In the genomic region with DNA sequence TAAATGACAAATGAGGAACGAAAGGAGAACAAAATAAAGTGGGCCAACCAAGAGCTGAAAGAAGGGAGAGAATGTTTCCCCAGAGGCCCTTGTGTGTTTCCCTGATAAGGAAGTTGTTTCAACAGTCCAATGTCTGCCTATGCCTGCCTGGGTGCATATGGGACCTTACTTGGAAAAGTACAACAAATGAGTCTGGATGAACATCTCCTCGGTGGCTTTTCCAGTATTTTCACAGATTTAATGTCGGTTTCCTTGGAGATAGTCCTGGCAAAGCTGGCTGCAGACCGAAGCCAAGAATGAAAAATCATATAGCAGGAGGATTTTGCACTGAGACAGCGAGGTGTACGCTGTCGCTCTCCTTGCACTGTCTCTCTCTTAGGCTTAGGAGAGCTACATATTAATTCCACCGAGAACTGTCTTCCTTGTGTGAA, we compare ENCODE assay signal across 11 mouse cellular contexts. TPM values are rescaled to one million over a fixed set of nuclear protein-coding genes. Genes with fewer than 3 reads are reported as not detected.
A peak's percentile ranks its signal among the peaks of the same experiment; 100 is the strongest.
DNase-seq lines count a peak whose midpoint lies in the region; ATAC-seq and TF ChIP-seq lines count a peak whose summit lies in the region.
"Had no signal": no experiment of that assay in that cellular context is flagged by ENCODE, and none has a peak within 500 bp of the region (broad histone marks: within the 10 kb centered on the region; RNA-seq: fewer than 3 reads in every experiment).

No protein-coding gene starts in this region.

- intact Hi-C loops in heart, adult 2 months (cut with DNase I), result no loop called here

- no peaks in the 10 kb centered on the region for H3K36me3 ChIP-seq in heart, embryonic 14.5 days (ENCODE audit: control insufficient read depth, insufficient read depth, low read length)
- H3K36me3 ChIP-seq in heart, adult 2 months (ENCODE audit: control insufficient read depth, insufficient read depth, low read length), result no peaks in the 10 kb centered on the region; the same call in 1 of the 2 replicates
- no peaks in the 10 kb centered on the region for H3K36me3 ChIP-seq in liver, postnatal 0 days (replicated peaks; ENCODE audit: insufficient read depth, low read length)
- H3K36me3 ChIP-seq in midbrain, postnatal 0 days (ENCODE audit: insufficient read depth, low read length), result no peaks in the 10 kb centered on the region
- H3K36me3 ChIP-seq in neural tube, embryonic 15.5 days, result no peaks in the 10 kb centered on the region

- H3K27ac ChIP-seq in heart, embryonic 14.5 days (replicated peaks in 1 of 2; ENCODE audit: control insufficient read depth in 1 of 2, insufficient read depth in 1 of 2, low read depth in 2 of 2, low read length in 2 of 2), result peak overlapping the region; percentile 15 to 17; a peak in 3 of 4 replicates
- no peak overlapping the region for H3K27ac ChIP-seq in heart, adult 2 months
- H3K27ac ChIP-seq in liver, postnatal 0 days (ENCODE audit: low read depth), result no peak overlapping the region
- H3K27ac ChIP-seq in midbrain, postnatal 0 days (ENCODE audit: low read depth, low read length), result no peak overlapping the region
- no peak overlapping the region for H3K27ac ChIP-seq in neural tube, embryonic 15.5 days (replicated peaks)

- no peak for TF ChIP-seq POLR2A in heart, adult 2 months (IDR thresholded peaks at IDR 0.05; ENCODE audit: insufficient read depth, low read depth, low read length)
- no peak for TF ChIP-seq POLR2A in brain, embryonic 14.5 days (IDR thresholded peaks at IDR 0.05; ENCODE audit: borderline replicate concordance, extremely low read depth, insufficient read depth, insufficient read length, poor library complexity, severe bottlenecking)

- DNase-seq in heart, adult 2 months, result no peak
- peak; percentile 62 for DNase-seq in brain, embryonic 14.5 days (ENCODE audit: low read depth)
- peak; percentile 44 for DNase-seq in layer of hippocampus, adult 9-10 months (ENCODE audit: low spot score)
- DNase-seq in liver, postnatal 0 days, result no peak
- DNase-seq in midbrain, postnatal 0 days (ENCODE audit: low spot score), result no peak
- no peak for DNase-seq in T-cell, adult 2 months (ENCODE audit: low spot score)
- DNase-seq: lung, postnatal 36 days; retina, postnatal 1 day had no signal

- ATAC-seq in heart, embryonic 14.5 days (ENCODE audit: insufficient number of reproducible peaks, insufficient read depth, low FRiP score, low read depth), result no peak
- ATAC-seq in liver, postnatal 0 days, result peak; percentile 58
- no peak for ATAC-seq in midbrain, postnatal 0 days (ENCODE audit: low FRiP score)
- ATAC-seq in neural tube, embryonic 15.5 days (ENCODE audit: low FRiP score), result no peak
- ATAC-seq: intestine, postnatal 0 days had no signal

- H3K27me3 ChIP-seq in heart, embryonic 14.5 days (ENCODE audit: control insufficient read depth, insufficient read depth, low read length), result no peaks in the 10 kb centered on the region
- no peaks in the 10 kb centered on the region for H3K27me3 ChIP-seq in heart, adult 2 months (ENCODE audit: control insufficient read depth, insufficient read depth, low read length)
- H3K27me3 ChIP-seq in liver, postnatal 0 days (ENCODE audit: insufficient read depth, low read length), result no peaks in the 10 kb centered on the region
- H3K27me3 ChIP-seq in midbrain, postnatal 0 days (ENCODE audit: insufficient read depth, low read length), result no peaks in the 10 kb centered on the region
- no peaks in the 10 kb centered on the region for H3K27me3 ChIP-seq in neural tube, embryonic 15.5 days (replicated peaks)

- H3K9me3 ChIP-seq in heart, embryonic 14.5 days (ENCODE audit: control insufficient read depth, low read length), result no peaks in the 10 kb centered on the region
- no peaks in the 10 kb centered on the region for H3K9me3 ChIP-seq in liver, postnatal 0 days (ENCODE audit: low read length)
- H3K9me3 ChIP-seq in midbrain, postnatal 0 days (ENCODE audit: low read length), result no peaks in the 10 kb centered on the region
- no peaks in the 10 kb centered on the region for H3K9me3 ChIP-seq in neural tube, embryonic 15.5 days (replicated peaks)

- H3K4me1 ChIP-seq in heart, embryonic 14.5 days (ENCODE audit: control insufficient read depth in 2 of 2, insufficient read depth in 2 of 2, low read length in 2 of 2), result peaks cover 13 to 43% of the 10 kb centered on the region in 2 experiments
- H3K4me1 ChIP-seq in heart, adult 2 months (ENCODE audit: control insufficient read depth, insufficient read depth, low read length), result no peaks in the 10 kb centered on the region; the same call in none of the 2 replicates
- peaks cover 7% of the 10 kb centered on the region; the same call in 1 of the 2 replicates for H3K4me1 ChIP-seq in liver, postnatal 0 days (ENCODE audit: insufficient read depth)
- H3K4me1 ChIP-seq in midbrain, postnatal 0 days (ENCODE audit: insufficient read depth, low read length), result no peaks in the 10 kb centered on the region
- H3K4me1 ChIP-seq in neural tube, embryonic 15.5 days, result 0 out of 2 replicates have a peak, but pooled peaks cover 4% of the 10 kb centered on the region

- H3K9ac ChIP-seq in heart, embryonic 14.5 days (ENCODE audit: low read length), result no peak overlapping the region
- no peak overlapping the region for H3K9ac ChIP-seq in heart, adult 2 months (ENCODE audit: low read depth, low read length)
- no peak overlapping the region for H3K9ac ChIP-seq in liver, postnatal 0 days (replicated peaks)
- no peak overlapping the region for H3K9ac ChIP-seq in midbrain, postnatal 0 days (replicated peaks; ENCODE audit: low read length, poor library complexity, severe bottlenecking)
- H3K9ac ChIP-seq in neural tube, embryonic 15.5 days (replicated peaks), result no peak overlapping the region

- TF ChIP-seq EP300 in heart, adult 2 months (IDR thresholded peaks at IDR 0.05; ENCODE audit: insufficient read depth, low read depth, low read length), result no peak
- TF ChIP-seq EP300 in liver, postnatal 0 days (IDR thresholded peaks at IDR 0.05; ENCODE audit: low read depth), result peak; percentile 77

- no peaks in the 10 kb centered on the region for H3K79me2 ChIP-seq in heart, adult 2 months (replicated peaks; ENCODE audit: control insufficient read depth, insufficient read depth, low read length)

- H3K4me2 ChIP-seq in heart, embryonic 14.5 days (ENCODE audit: low read length), result no peak overlapping the region
- no peak overlapping the region for H3K4me2 ChIP-seq in liver, postnatal 0 days (ENCODE audit: low read depth, low read length)
- H3K4me2 ChIP-seq in midbrain, postnatal 0 days (ENCODE audit: low read depth, low read length, poor library complexity, severe bottlenecking), result no peak overlapping the region
- H3K4me2 ChIP-seq in neural tube, embryonic 15.5 days, result no peak overlapping the region

- H3K4me3 ChIP-seq in heart, embryonic 14.5 days (ENCODE audit: control insufficient read depth in 1 of 2, insufficient read depth in 1 of 2, low read depth in 1 of 2, low read length in 2 of 2), result no peak overlapping the region
- H3K4me3 ChIP-seq in heart, adult 2 months, result no peak overlapping the region
- H3K4me3 ChIP-seq in liver, postnatal 0 days (ENCODE audit: low read depth, low read length), result no peak overlapping the region
- H3K4me3 ChIP-seq in midbrain, postnatal 0 days (ENCODE audit: low read depth, low read length), result no peak overlapping the region
- no peak overlapping the region for H3K4me3 ChIP-seq in neural tube, embryonic 15.5 days (replicated peaks)

- TF ChIP-seq CTCF in heart, adult 2 months (IDR thresholded peaks at IDR 0.05), result no peak
- TF ChIP-seq CTCF in brain, embryonic 14.5 days (IDR thresholded peaks at IDR 0.05; ENCODE audit: borderline replicate concordance, extremely low read depth, insufficient read depth, insufficient read length), result no peak
- no peak for TF ChIP-seq CTCF in liver, postnatal 0 days (IDR thresholded peaks at IDR 0.05; ENCODE audit: low read depth)
- no peak for TF ChIP-seq CTCF in midbrain, postnatal 0 days (IDR thresholded peaks at IDR 0.05)

- WGBS in heart, embryonic 14.5 days, result 66% methylated on average over 8 of the region's 8 CpGs
- whole genome bisulfite sequencing in heart, adult 2 months, result 55% methylated on average over 8 of the region's 8 CpGs
- WGBS in liver, postnatal 0 days (ENCODE audit: insufficient replicate concordance), result 63% methylated on average over 8 of the region's 8 CpGs
- WGBS in midbrain, postnatal 0 days, result 61% methylated on average over 8 of the region's 8 CpGs
- 80% methylated on average over 8 of the region's 8 CpGs for WGBS in neural tube, embryonic 15.5 days

RNA-seq across cellular contexts. Expression of a gene that starts 18.8 kb away (rescaled TPM):
- polyA plus RNA-seq in heart, embryonic 14.5 days (2014; fragmentation: Nextera tagmentation; extraction: Ambion mirVana), result 1.2 and 1.5 TPM in 2 replicates
- under 1 TPM; 0.73 to 0.77 TPM for total RNA-seq in heart, adult 2 months (2021)
- 0.32 and 0.33 TPM in 2 replicates for polyA plus RNA-seq in heart, adult 2 months (2012; rRNA removed)
- 1.6 and 2.4 TPM in 2 replicates for polyA plus RNA-seq in brain, embryonic 14.5 days (2012; rRNA removed)
- polyA plus RNA-seq in liver, postnatal 0 days (2015; fragmentation: Nextera tagmentation; extraction: Ambion mirVana), result 0.20 and 0.21 TPM in 2 replicates
- 6.8 and 7.9 TPM in 2 replicates for total RNA-seq in midbrain, postnatal 0 days (2014; rRNA removed)
- 2.0 TPM in 2 replicates for polyA plus RNA-seq in midbrain, postnatal 0 days (2015; fragmentation: Nextera tagmentation; extraction: Ambion mirVana)
- polyA plus RNA-seq in neural tube, embryonic 15.5 days (2015; fragmentation: Nextera tagmentation; extraction: Ambion mirVana), result 3.7 and 4.4 TPM in 2 replicates

Comparison
In these comparisons a context has a peak if more than half of its experiments do, and no peak if none do; other contexts are left out.
1. H3K27ac ChIP-seq: peak in heart, embryonic 14.5 days (2 of 2); none in heart, adult 2 months (single experiment), liver, postnatal 0 days (single experiment), midbrain, postnatal 0 days (single experiment) and neural tube, embryonic 15.5 days (single experiment).
2. DNase-seq: peak in brain, embryonic 14.5 days (single experiment) and layer of hippocampus, adult 9-10 months (single experiment); none in heart, adult 2 months (0 of 2), liver, postnatal 0 days (single experiment), midbrain, postnatal 0 days (single experiment) and T-cell, adult 2 months (single experiment).